Mouse (Mus musculus): ENCODE results near the gene Spata7.

Gene Spata7

DNA sequence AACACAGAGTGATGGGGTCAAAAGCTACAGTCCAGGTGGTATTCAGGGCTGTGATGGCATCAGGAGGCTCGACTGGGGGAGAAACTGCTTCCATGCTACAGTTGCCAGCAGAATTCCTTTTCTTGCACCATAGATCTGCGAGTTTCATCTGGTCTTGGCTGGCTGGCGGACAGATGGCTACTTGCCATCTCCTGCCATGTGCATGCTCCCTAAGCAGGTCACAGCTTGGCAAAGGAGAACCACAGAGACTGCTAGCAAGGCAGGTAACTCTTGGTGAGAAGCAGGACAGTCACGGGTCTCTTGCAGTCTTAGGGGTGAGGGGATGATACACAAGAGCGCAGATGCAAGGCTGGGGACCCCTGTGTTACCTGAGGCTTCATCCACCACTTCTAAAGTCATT lies 41.9 kb downstream of the Spata7 start:
- peak; percentile 85 for ATAC-seq (ENCODE audit: insufficient number of reproducible peaks, low FRiP score, low TSS enrichment)

DNA sequence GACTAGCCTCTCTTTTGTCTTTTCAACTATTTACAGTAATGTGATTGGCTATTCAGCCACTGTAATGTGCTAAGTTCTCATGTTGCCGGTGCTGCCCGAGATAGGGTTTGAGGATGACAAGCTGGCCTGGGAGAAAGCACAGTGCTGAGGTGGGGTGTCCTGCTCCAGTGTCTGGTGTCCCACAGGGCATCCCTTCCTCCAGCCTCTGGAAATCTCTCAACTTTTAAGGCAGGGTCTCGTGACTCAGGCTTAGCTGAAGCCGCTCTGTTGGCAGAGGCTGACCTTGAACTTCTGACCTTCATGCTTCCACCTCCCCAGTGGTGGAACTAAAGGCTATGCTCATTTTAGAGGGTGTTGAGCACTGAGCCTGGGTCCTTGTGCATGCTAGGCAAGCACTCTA lies 42.5 kb downstream of the Spata7 start:
- no peak for ATAC-seq (ENCODE audit: insufficient number of reproducible peaks, low FRiP score, low TSS enrichment)

DNA sequence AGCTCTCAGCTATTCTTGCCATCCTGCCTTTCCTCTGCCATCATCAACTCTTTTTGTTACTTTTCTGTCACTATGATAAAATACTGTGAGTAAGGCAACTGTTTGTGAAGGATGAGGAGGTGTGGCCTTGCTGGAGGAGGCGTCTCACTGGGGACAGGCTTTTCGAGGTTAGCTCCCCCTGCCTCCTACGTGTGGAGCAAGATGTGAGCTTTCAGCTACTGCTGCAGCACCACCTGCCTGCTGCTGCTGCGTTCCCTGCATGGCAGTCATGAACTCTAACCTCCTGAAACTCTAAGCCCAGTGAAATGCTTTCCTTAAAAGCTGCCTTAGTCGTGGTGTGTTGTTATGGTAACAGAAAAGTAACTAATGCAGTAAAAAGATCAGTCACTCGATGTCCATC lies 45.9 kb downstream of the Spata7 start:
- ATAC-seq (ENCODE audit: insufficient number of reproducible peaks, low FRiP score, low TSS enrichment): no peak

GRCm38 (mm10) chr12:98674627-98675143 lies 46.7 kb downstream of the Spata7 start:
- peak; percentile 79 for ATAC-seq (ENCODE audit: insufficient number of reproducible peaks, low FRiP score, low TSS enrichment)

- no peak for ATAC-seq (ENCODE audit: insufficient number of reproducible peaks, low FRiP score, low TSS enrichment)
These were observed 48.9 kb downstream of the Spata7 start for GRCm38 (mm10) chr12:98676861-98677260.

DNA sequence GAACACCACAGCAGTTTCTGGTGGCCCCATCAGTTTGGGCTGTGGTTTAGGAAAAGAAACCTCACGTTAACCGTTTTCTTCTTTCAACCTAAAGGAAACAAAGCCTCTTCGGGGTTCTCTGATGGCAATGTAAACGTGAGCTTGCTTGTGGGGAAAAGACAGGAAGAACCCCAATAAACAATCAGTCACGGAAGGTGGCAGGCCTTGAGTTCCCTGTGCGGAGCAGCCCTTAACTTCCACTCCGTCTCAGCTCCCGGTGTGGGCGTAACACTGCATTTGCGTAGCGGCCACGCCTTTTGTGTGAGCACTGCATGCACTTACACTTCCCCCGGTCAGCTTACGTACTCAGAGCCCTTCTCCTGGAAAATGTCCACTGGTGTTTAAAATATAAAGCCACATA lies 49.4 kb downstream of the Spata7 start:
- no peak for ATAC-seq (ENCODE audit: insufficient number of reproducible peaks, low FRiP score, low TSS enrichment)

GRCm38 (mm10) chr12:98679906-98680305 lies 51.9 kb downstream of the Spata7 start:
- ATAC-seq (ENCODE audit: insufficient number of reproducible peaks, low FRiP score, low TSS enrichment): no peak

GRCm38 (mm10) chr12:98682196-98682595 lies 54.2 kb downstream of the Spata7 start:
- no peak for ATAC-seq (ENCODE audit: insufficient number of reproducible peaks, low FRiP score, low TSS enrichment)

DNA sequence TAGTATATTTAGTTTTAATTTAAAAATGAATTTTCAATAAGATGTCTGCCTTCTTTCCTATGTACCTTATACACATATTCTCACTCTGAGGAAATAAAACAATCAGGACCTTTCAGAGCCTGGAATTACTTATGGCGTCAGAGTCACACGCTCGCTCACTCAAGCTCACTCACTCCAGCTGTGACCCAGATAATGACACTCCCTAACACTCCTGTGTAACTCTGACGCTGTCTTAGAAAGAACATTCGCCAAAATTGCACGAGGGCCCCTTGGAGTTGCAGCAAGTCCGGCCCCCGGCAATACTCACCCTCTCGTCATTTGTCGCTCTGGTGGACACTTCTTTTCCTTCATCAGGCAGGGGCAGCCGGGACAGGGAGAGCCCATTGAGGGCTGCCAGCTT lies 55.2 kb downstream of the Spata7 start:
- ATAC-seq (ENCODE audit: insufficient number of reproducible peaks, low FRiP score, low TSS enrichment): no peak

- ATAC-seq (ENCODE audit: insufficient number of reproducible peaks, low FRiP score, low TSS enrichment): no peak
These were observed 55.6 kb downstream of the Spata7 start for GRCm38 (mm10) chr12:98683574-98683973.

- no peak for ATAC-seq (ENCODE audit: insufficient number of reproducible peaks, low FRiP score, low TSS enrichment)
These were observed 62.3 kb downstream of the Spata7 start for GRCm38 (mm10) chr12:98690230-98690629.

DNA sequence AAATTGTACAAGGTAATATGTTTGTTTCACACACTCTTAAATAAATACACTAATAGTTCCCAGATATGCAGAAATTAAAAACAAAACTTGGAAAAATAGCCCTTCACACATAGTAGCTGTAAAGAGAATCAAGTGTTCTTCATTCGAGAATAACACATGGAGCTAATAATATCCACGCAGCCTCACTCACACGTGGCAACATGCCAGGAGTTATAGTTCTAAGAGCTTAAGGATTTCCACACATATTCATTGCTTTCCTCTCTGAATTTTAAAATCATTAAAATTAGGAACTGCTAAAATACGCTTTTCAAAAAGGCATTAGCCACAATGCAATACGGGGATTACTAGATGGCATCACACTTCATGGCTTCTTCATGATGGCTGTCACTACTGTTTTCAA lies 69.2 kb downstream of the Spata7 start:
- ATAC-seq (ENCODE audit: insufficient number of reproducible peaks, low FRiP score, low TSS enrichment): no peak

DNA sequence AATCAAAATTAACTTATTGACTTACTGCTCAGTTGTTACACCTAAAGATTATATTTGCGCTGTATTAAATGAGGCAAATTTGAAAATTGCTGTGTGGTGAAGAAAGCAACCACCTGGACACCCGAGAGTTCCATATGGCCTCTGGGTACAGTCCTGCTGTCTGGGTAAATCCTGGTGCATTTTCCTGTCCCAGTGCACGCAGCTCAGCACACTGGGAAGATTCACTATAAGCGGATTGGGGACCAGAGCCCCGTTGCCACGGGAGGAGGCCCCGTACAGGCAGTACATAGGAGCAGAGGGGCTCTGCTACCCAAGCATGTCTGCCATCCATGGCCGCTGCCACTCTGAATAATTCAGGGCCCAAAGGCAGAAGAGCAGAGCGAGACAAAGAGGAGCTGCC lies 73.6 kb downstream of the Spata7 start:
- no peak for ATAC-seq (ENCODE audit: insufficient number of reproducible peaks, low FRiP score, low TSS enrichment)

DNA sequence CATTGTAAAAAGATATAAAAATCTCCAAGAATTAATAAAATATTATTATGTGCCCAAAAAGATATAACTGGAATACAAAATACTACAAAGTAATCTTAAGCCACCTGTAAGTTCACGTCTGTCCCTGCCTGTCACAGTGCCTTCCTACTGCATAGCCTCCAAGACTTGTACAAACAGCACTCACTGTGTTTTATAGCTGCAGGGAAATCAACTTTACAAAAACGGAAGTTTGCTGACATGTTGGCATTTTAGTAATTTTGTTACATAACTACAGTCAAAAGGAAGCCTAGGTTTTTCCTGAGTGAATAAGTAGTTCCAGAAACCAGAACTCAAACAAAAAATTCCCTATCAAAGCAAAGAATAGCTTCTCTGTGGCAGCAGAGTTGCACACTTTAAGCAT lies 75.6 kb downstream of the Spata7 start:
- ATAC-seq (ENCODE audit: insufficient number of reproducible peaks, low FRiP score, low TSS enrichment): no peak

DNA sequence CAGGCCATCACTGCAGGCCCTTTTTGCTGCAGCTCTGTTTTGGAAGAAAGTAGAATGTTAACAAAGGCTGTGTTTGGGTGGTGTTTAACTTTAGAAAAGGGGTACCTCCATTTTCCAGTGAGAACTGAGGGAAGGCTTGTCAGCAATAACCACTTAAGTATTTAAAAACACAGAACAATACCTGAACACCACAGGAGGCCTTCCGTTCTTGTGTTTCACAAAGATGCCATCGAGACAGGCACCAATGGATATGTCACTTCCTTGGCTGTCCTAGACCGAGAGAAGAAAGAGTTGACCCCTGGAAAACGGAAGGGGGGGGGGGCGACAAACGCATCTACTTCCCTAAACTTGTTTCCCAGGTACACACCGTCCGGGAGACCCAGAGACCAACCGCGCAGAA lies 76.0 kb downstream of the Spata7 start:
- no peak for ATAC-seq (ENCODE audit: insufficient number of reproducible peaks, low FRiP score, low TSS enrichment)

- ATAC-seq (ENCODE audit: insufficient number of reproducible peaks, low FRiP score, low TSS enrichment): no peak
These were observed 84.9 kb downstream of the Spata7 start for GRCm38 (mm10) chr12:98712819-98713218.

DNA sequence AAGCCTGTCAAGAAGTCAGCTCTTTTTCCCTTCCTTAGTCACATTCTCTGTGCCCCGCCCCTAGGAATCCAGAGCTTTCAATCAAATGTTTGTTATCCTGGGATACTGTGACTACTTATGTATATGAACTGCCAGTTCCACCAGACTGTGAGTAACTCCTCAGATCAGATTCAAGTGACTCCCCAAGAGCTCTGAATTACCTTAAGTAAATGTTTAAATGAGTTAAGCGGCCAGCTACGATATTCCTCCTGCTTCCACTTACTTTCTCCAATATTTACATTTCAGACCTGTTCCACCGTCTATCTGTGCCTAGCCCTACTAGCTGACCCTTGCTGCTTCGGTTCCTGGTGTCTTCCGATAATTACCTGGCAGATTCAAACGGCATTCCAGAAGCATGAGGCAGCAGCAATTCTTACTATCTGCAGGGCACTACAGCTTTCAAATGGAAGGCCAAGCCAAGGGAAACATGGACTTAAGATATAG lies 85.7 kb downstream of the Spata7 start:
- no peak for ATAC-seq (ENCODE audit: insufficient number of reproducible peaks, low FRiP score, low TSS enrichment)

GRCm38 (mm10) chr12:98714757-98715156 lies 86.8 kb downstream of the Spata7 start:
- ATAC-seq (ENCODE audit: insufficient number of reproducible peaks, low FRiP score, low TSS enrichment): no peak

DNA sequence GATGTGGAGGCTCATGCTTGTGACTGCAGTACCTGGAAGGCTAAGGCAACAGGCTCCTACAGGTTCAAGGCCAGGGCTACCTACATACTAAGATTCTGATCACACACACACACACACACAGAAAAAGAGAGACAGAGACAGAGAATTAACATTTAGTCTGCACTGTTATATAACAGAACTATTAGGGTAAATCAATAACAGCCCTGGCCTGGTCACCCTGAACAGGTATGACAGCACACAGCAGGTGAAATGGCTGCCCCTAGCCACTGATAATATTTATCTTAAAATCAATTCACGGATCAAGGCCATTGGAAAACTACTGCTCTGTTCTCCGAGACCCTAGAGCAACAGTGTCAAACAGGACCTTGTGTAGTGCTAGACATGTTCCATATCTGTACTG lies 88.2 kb downstream of the Spata7 start:
- no peak for ATAC-seq (ENCODE audit: insufficient number of reproducible peaks, low FRiP score, low TSS enrichment)

Data from cerebellum, adult (tissue).